Mouse (Mus musculus): ENCODE results near the gene Ppp1r9b.
"Not testable (repeated sequence)": the region's sequence is repeated elsewhere in the genome, so short reads cannot be mapped to it uniquely, and the experiment has no call there.

Gene Ppp1r9b

GRCm38 (mm10) chr11:94997596-94997995, 6.8 kb downstream of the Ppp1r9b start:
- in situ Hi-C loops (cut with MboI, MseI): no loop called here

GRCm38 (mm10) chr11:94998041-94998531, 7.3 kb downstream of the Ppp1r9b start:
- in situ Hi-C loops (cut with MboI, MseI): no loop called here

- in situ Hi-C loops (cut with MboI, MseI): no loop called here
Measured at GRCm38 (mm10) chr11:95000128-95000527, 9.3 kb downstream of the Ppp1r9b start.

GRCm38 (mm10) chr11:95000548-95000947, 9.7 kb downstream of the Ppp1r9b start:
- in situ Hi-C loops (cut with MboI, MseI): no loop called here

GRCm38 (mm10) chr11:95001058-95001457, 10.2 kb downstream of the Ppp1r9b start:
- in situ Hi-C loops (cut with MboI, MseI): no loop called here

- in situ Hi-C loops (cut with MboI, MseI): no loop called here
Measured at GRCm38 (mm10) chr11:95001584-95002347, 10.9 kb downstream of the Ppp1r9b start.

- in situ Hi-C loops (cut with MboI, MseI): no loop called here
Measured at GRCm38 (mm10) chr11:95002705-95003104, 11.9 kb downstream of the Ppp1r9b start.

GRCm38 (mm10) chr11:95004136-95004936, 13.5 kb downstream of the Ppp1r9b start:
- in situ Hi-C loops (cut with MboI, MseI): no loop called here

- in situ Hi-C loops (cut with MboI, MseI): no loop called here
Measured at GRCm38 (mm10) chr11:95004937-95005198, 14.0 kb downstream of the Ppp1r9b start.

- in situ Hi-C loops (cut with MboI, MseI): no loop called here
Measured at GRCm38 (mm10) chr11:95006038-95006437, 15.2 kb downstream of the Ppp1r9b start.

- in situ Hi-C loops (cut with MboI, MseI): no loop called here
Measured at GRCm38 (mm10) chr11:95006525-95007219, 15.8 kb downstream of the Ppp1r9b start.

GRCm38 (mm10) chr11:95007418-95007817, 16.6 kb downstream of the Ppp1r9b start:
- in situ Hi-C loops (cut with MboI, MseI): no loop called here

- in situ Hi-C loops (cut with MboI, MseI): no loop called here
Measured at GRCm38 (mm10) chr11:95008661-95009628, 18.1 kb downstream of the Ppp1r9b start.

GRCm38 (mm10) chr11:95009629-95010014, 18.8 kb downstream of the Ppp1r9b start, which contains the start of gene Samd14:
TSS of gene Samd14 (plus strand) at chr11:95009879.
- in situ Hi-C loops (cut with MboI, MseI): no loop called here

GRCm38 (mm10) chr11:95010141-95010739, 19.4 kb downstream of the Ppp1r9b start:
- in situ Hi-C loops (cut with MboI, MseI): no loop called here

- in situ Hi-C loops (cut with MboI, MseI): not testable (repeated sequence)
Measured at GRCm38 (mm10) chr11:95010841-95011403, 20.1 kb downstream of the Ppp1r9b start.

GRCm38 (mm10) chr11:95011416-95011815, 20.6 kb downstream of the Ppp1r9b start:
- in situ Hi-C loops (cut with MboI, MseI): no loop called here

- in situ Hi-C loops (cut with MboI, MseI): no loop called here
Measured at GRCm38 (mm10) chr11:95012075-95012474, 21.2 kb downstream of the Ppp1r9b start.

- in situ Hi-C loops (cut with MboI, MseI): no loop called here
Measured at GRCm38 (mm10) chr11:95012487-95012886, 21.7 kb downstream of the Ppp1r9b start.

GRCm38 (mm10) chr11:95015484-95015883, 24.6 kb downstream of the Ppp1r9b start:
- in situ Hi-C loops (cut with MboI, MseI): no loop called here
